Mouse (Mus musculus): ENCODE measurements around the gene Zfp933.
A peak's percentile ranks its signal among the peaks of the same experiment; 100 is the strongest.
"Not testable (repeated sequence)": the region's sequence is repeated elsewhere in the genome, so short reads cannot be mapped to it uniquely, and the experiment has no call there.

Gene Zfp933

DNA sequence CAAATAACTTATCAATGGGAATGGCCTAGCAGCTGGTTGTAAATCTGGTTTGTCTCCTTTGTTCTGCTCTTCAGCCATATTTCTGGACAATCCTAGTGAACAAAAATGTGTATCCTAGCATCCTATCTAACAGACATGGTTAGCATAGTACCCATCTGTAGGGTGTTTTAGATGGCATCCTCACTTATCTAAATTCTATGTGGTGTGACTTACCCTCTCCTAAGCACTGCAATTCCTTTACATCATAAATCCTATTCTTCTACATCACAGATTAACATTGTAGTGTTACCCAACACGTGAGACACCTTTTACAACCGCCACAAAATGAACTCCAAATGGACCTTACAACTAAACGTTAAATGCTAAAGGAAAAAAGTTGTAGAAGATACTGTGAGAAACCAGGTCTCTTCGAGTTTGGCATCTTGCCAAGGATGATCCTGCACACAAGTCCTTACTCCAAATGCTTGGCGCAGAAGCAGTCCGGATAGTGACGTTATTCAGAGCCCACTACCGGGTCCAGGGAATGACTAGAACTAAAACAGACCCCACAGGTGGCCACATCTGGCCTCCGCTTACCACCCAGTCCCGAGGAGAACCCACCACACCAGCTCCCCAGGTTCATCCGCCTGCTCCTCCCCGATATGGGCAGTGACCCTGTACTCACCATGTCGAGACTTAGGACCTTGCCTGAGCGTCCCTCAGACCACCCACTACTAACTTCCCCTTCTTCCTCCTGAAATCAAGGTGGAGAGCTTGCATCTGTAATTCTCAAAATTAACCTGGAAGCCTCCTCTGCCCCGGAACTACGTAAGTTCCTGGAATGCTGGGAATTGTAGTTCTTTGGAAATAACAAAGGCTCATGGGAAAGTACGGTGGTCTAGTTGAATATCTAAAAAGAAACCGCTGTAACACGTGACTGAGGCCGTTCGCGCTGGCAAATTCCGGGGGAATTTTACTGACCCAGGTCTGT, at the start of gene Zfp933:
Gene Zfp933, minus strand, starts transcription at position 753 of the 970 bp plus-strand sequence.
- peak; percentile 85 for DNase-seq

DNA sequence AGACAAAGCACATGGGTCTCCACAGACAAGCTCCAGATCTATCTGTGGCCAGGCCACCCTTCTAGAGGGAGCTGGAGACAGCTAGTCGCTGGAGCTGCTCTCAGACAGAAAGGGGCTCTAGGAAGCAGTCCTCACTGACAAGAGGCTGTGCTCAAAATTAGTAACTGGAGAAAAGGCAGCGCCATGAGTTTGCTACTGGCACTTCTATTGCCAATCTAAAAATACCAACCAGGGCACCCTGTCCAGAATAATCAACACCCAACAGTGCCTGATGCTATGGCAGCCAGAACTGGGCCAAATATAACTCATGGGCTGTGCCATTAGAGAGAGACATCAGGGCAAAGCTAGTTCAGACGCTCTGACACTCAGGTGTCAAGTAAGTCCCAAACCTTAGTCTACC, 49.2 kb upstream of the Zfp933 start:
- DNase-seq, result no peak

DNA sequence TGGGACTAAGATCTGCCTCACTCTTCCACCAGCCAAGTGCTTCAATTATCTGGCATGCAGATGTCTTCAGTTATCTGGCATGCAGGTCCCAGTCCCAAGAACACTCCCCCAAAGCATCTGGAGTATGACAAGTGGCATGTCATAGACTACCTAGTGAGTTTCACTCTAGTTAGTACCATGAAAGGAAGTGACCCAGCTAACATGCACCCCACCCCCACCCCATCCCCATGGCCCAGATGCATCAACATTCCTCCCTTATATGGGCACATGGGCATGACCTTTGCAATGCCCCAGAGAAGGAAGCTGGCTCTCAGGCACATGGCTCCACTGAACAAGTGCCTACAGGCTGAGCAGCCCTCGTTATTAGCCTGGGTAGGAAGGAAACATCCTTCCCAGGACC, 48.2 kb upstream of the Zfp933 start:
- DNase-seq, result no peak

DNA sequence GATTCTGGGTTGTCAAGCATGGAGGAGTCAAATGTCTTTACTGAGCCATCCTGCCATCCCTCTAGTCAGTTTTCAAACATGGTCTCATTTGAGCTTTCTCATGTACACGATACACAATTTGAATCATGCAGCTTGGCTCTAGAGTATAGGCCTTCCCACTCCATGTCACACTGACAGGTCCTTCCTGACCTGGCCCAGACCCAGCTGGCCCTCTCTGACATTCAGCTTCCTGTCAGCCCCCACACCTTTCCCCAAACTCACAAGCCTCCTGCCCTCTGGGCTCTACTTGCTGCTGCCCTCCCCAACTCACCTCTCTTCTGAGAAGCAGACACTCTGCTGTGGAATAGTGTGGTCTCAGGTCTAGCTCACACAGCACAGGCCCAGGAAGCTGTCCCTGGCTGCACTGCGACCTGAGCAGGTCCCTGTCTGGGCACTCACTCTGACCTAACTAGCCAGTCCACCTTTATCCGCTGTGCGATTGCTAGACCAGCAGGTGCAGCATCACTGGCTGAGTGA, 47.7 kb upstream of the Zfp933 start:
- DNase-seq, result no peak

DNA sequence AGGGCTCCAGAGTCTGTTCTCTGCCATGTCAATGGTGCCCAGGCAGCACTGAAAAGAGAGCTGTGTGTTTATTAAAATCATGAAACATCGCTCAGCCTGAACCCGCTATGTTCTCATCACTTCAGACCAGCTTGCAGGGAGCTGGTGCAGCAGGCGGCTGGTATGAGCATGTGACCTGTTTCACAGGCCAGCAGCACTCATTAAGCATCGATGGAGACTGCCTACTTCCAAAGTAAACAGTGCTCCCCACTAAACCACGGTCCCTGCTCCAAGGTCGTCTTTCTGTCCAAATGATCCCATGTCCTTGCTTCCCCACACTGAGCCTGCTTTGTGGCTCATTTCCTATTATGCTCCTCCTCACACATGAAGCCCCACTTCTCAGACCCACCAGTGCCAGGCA, 42.2 kb upstream of the Zfp933 start:
- no peak for DNase-seq

DNA sequence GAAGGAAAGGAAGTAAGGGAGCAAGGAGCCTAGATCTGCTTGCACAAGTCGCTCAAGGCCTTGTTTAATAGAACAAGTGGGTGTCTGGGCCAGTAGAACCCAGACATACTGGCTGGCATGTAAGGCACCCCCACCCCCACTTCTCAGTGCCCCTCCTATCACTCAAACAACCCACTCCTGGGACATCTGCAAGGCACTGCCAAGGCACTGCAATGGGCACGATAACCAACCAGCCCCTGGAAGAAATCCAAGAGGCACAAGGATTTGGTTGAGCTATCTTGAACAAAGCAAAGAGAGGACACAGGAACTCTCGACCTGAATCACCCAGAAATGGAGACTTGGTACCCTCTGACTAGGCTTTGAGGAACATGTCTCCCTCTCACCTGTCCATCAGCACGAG, 40.1 kb upstream of the Zfp933 start:
- DNase-seq, result no peak

DNA sequence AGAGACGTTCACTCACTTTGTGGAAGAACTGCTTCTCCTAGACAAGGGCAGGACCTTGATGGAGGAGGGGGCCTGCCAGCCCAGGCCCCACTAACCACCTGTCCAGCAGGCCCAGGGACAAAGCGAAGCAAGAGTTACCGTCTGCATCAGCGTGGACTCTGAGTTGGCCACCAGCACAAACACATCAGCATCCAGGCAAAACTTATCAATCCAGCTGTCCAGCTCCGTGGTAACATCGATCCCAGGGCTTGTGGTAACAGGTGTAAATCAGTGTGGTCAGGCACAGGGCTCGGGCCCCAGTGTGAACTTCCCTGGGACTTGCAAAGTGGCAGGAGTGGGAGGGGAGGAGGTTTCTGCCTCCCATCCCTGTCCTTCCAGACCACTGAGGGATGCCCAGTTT, 39.1 kb upstream of the Zfp933 start:
- no peak for DNase-seq

DNA sequence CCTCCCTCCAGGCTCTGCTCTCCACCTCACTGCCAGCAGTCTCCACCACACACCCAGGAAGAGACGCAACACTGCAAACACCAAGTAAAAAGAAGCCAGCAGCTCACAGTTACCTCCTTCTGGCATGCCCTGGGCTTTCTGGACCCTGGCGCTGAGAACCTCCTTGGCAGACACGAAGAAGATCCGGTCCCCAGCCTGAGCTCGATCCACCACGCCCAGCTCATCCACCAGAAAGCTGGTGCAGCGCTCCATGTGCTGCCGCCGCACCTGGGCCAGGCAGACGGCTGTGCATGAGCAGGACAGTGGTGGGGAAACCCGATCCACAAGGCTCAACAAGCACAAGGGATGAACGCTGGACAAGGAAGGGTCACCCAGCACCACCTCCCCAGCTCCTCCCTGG, 38.0 kb upstream of the Zfp933 start:
- DNase-seq, result no peak

DNA sequence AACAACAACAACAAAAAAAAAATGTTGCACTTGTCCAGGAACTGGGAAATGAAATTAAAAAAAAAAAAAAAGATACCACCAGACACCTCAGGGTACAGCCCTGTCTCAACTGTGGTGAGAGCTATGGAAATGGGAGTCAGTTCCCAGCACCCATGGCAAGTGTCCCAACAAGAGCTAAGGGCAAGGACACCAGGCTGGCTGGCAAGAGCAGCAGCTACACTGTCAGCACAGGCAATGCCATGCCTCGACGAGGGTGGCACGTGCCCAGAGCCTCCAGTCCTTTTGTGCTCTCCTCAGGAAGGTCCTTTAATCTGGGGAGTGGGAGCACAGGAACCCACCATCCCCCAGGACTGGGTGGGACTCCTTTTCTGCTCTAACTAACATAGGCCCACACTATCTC, 36.0 kb upstream of the Zfp933 start:
- no peak for DNase-seq

DNA sequence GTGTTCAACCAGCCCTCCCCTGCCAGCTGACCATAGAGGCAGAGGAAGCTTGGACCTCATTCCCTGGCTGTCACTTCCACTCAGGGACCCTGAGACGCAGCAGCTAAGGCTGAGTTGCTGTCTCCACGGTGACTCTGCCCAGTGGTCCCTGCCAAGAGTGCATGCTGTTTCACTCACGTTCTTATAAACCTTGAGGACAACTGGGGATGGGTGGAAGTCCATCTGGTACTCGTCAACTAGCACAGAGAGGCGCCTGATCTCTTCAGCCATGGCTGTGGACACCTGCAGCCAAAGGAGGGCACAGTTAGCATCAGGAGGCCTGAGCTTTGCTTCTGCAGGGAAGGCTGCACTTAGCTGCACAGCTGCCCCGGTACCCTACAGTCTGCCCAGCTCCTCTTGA, 34.9 kb upstream of the Zfp933 start:
- DNase-seq, result no peak

DNA sequence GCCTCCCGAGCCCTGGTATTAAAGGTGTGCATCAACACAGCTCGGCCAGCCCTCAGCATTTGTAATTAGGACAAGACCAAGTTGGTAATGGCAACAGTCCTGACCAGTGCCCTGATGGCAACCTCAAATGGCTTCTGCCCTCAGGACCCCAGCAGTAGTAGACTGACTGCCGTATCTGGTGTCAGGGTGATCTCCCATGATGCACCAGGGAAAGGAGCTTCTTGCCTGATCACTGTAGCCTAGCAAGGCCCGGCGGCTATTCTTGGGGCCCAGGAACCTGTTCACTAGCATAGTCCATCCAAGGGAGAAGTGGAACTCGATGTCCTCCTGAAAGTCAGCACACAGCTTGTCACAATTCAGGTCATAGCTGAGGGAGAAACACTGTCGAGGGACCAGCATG, 33.6 kb upstream of the Zfp933 start:
- no peak for DNase-seq

DNA sequence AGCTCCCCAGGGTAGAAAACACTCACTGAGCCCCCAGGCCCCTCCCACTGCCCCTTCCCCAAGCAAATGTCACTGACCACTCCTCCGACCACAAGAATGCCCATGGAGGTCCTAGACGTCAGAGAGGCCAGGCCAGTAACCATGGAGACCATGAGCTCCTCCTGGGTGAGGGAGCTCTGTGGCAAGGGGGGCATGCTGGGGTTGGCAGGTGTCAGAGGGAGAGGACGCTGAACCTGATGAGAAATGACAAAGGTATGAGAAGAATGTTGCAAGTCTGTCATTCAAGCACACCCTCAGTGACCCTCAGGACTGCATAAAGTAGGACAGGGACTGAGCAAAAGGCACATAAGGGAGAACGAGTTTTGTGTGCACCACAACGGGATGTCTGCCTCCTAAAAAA, 31.7 kb upstream of the Zfp933 start:
- no peak for DNase-seq

DNA sequence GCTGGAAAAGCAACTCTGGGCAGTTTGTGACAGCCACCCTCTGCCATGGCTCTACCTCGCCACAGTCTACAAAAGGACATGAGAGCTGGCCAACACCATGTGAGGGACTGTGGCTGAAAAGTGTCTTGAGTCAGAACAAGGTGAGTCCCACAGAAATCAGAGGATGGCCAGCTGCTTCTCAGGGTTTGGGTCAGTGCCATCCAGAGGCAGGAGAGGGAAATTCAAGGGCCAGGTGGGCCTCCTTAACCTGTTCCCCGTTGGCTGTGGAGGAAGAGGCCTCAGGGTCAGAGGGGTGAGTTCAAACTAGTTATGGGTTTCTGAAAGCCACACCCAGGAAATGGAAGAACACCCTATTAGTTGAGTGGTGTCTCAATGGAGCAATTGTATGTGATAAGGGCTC, 31.3 kb upstream of the Zfp933 start:
- no peak for DNase-seq

DNA sequence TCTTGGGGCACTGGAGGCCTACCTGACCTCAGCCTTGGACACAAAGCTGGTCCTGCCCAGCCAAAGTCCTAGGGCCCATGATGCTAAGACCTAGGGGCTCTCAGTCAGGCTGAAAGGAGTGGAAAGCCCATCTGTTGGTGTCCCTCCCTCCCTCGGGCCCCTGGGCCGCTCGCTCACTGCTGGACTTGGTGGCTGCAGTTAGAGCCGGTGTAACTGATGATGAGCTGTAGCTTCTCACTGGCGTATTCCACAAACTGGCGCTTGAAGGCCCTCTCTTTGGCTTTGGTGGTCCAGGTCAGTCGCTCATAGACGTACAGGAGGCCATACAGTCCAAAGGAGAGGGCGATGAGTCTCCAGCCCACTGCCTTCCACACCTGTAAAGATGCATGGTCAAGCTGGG, 30.4 kb upstream of the Zfp933 start:
- no peak for DNase-seq

DNA sequence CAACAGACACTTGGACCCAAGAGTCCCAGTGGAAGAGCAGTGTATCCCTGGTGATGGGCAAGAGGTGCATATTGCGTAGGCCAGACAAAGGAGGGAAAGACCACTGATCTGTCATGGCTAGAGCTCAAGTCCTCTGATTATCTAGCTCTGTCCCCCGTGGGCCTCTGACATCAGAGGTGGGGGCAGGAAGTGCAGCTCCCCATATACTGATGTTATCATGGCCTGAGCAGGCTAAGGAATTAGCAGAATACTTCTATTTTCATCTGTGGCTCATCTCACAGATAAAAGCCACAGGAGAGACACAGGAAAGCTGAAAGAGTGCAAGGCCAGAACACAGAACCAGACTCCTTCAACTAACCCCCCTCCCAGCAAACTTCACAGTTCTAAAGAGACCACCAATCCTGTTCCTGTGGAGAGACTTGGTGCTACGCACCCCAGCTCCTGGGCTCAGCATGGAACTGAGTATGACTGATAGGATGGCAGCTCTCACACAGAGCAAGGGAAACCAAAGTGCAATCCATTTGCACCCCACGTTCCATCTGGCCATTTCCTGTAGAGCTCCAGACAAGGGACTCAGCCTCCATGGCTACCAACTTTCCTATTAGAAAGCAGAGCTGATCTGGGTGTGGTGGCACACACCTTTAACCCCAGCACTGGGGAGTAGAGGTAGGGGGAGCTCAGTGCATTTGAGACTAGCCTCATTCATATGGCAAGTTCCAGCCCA, 27.8 kb upstream of the Zfp933 start:
- no peak for DNase-seq

DNA sequence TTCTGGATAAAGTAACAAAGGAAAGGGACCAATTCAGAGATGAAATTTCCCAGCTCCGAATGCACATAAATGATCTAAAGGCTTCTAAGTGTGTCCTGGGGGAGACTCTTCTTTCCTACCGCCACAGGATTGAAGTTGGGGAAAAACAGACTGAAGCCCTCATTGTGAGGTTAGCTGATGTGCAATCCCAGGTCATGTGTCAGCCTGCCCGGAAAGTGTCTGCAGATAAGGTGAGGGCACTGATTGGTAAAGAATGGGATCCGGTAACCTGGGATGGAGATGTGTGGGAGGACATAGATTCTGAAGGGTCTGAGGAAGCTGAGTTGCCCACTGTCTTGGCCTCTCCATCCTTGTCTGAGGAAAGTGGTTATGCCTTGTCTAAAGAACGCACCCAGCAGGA, 21.1 kb upstream of the Zfp933 start:
- no peak for DNase-seq

DNA sequence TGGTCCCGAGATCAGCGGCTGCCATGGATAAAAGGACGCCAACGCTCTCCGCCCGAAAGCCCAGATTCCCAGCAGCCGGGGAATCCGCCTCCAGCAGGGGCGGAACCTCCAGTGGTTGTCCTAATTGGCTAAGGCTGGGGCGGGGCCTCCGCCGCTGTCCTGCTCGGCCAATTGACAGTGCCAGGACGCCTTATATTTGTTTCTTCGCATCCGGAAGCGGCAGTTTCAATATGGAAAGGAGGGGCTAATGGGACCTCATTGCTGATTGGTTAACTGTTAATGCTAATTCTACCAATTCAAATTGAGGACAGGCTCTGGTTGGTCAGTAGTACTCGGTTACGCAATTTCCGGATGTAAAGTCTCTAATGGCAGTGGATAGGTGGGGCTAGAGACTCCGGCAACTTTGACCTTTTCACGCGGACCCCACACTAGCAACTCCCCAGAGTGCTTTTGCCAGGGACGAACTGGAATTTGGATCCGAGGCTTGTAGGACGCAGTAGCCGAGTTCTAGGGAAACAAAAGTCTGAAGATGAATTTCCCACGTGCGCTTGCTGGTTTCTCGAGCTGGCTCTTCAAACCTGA, 20.4 kb upstream of the Zfp933 start, which contains the start of the genes Miip and Fv1:
Gene Miip, minus strand, starts transcription at position 367 of the 582 bp plus-strand sequence.
Gene Fv1, plus strand, starts transcription at position 530 of the 582 bp plus-strand sequence.
- DNase-seq, result peak; percentile 98

DNA sequence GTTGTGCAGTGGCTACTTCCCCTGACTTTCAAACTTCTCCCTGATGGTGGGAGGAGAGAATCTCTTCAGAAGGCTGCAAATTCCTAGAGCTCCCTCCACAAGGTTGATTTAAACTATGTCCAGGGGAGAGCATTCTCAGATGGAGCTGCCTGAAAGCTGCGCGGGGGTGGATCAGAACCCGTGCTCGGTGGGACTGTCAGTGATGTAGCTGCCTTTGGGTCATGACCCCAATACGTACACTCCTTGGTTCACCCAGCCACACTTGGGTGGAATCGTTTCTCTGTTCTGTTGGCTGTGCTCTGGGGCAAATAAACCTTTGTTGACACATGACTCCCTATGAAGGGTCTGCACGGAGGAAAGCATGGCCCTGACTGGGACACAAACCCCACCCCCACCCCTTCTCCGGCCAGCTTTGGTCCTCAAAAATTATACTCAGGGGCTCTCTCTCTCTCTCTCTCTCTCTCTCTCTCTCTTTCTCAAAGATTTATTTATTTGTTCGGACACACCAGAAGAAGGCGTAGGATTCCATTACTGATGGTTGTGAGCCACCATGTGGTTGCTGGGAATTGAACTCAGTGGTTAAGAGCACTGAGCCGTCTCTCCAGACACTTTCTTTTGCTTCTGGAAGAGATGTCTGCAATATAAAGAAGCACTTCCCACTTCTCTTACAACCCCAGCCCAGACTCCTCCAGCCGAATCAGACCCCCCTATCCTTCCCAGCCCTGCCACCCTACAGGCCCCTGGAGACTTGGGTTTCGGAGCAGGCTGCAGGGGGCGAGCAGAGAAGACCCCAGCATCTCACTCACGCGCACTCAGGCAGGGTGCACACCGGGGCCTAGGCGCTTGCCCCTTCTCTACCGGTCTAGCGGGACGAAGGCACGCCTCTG, 19.6 kb upstream of the Zfp933 start:
- no peak for DNase-seq

DNA sequence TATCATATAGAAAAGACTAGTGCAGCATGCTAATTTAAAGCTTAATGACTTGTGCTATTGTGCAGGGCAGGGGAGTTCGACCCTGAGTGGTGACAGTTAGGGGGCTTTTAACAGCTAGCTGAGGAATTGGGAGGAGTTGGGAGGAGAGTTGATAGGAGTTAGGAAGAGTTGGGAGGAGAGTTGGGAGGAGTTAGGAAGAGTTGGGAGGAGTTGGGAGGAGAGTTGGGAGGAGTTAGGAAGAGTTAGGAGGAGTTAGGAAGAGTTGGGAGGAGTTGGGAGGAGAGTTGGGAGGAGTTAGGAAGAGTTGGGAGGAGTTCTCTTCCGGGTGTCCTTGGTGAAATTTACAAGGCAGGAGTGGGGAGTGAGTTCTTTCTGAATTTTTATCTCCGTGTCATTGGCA, 18.6 kb upstream of the Zfp933 start:
- not testable (repeated sequence) for DNase-seq

DNA sequence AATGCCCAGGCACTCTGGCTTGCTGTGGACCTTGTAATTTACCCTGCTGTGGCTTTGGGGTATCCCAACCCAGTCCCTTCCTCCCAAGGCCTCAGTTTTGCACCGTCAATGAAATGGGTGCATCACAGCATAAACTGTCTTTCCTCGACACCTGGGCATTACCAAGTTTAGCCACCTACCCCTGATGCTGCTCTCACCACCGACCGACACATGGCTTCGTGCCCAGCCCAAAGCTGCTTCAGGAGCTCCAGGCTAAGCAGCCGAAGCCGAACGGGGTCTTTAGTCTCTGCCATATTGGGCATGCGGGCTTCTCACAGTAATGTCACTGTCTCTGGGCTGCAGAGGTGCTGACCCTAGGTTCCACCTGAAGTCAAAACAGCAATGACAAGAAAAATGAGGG, 17.9 kb upstream of the Zfp933 start:
- DNase-seq, result no peak

DNA sequence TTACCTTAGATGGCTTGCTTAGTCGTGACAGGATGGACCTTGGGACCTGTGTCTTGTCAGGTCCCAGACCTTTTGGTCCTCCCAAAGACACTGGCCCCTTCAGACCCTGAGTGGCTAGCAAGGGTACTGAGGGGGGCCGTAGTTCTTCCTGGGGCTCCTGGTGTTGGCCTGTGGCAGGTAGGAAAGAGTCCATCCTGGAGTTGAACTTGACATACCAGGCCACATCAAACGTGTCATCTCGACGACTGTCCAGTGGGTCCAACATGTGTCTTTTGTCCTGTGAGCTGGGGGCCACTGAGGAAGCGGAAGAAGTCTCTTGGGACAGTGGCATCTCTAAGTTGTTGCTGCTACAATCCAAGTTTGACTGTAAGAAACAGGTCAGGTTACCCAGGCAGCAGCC, 17.5 kb upstream of the Zfp933 start:
- no peak for DNase-seq

DNA sequence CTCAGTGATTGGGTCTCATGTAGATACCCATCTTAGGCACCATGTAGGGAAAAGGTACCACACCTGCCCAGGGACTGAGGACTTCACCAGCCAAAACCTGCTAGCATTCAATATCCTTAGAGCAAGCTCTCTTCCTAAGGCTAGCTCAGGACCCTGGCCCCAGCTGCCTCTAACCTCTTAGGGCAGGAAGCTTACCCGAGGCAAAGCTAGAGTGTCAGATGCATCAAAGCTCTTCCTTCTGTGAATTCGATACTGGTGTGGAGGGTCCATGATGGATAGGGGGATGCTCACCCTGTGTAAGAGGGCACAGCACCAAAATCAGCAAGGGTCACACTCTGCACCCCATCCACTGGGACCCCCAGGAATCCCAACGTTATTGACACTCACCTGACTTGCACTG, 13.9 kb upstream of the Zfp933 start:
- DNase-seq, result no peak

Data from lung, postnatal 10 days (tissue).